Mouse (Mus musculus) heart, adult 2 months (tissue): ENCODE results near the gene Ccdc3. TPM values are rescaled to one million over a fixed set of nuclear protein-coding genes. Genes with fewer than 3 reads are reported as not detected.
A peak's percentile ranks its signal among the peaks of the same experiment; 100 is the strongest.

Experiments
- DNase-seq, 2 experiments: peaks; one replicate each; pipeline ENCODE4 v3.0.0; 2021
- H3K27ac ChIP-seq: fragments of 200-600 bp; 2 replicates; pipeline ENCODE4 v1.8.1; 2022
- H3K27me3 ChIP-seq: fragments of 200-500 bp; 2 replicates; pipeline ENCODE4 v1.6.1; 2012; ENCODE audit warnings: mild to moderate bottlenecking, low read length, inconsistent platforms, mixed read lengths; ENCODE audit not compliant: control insufficient read depth, insufficient read depth
- H3K36me3 ChIP-seq: fragments of 200-500 bp; 2 replicates; pipeline ENCODE4 v1.6.1; 2012; ENCODE audit warnings: low read length, inconsistent platforms; ENCODE audit not compliant: control insufficient read depth, insufficient read depth
- H3K4me1 ChIP-seq: fragments of 200-500 bp; 2 replicates; pipeline ENCODE4 v1.6.1; 2011; ENCODE audit warnings: low read length; ENCODE audit not compliant: control insufficient read depth, insufficient read depth
- H3K4me3 ChIP-seq: fragments of 200-600 bp; 2 replicates; pipeline ENCODE4 v1.8.1; 2022
- H3K79me2 ChIP-seq: fragments of 200-500 bp; replicated peaks from 2 replicates; pipeline ENCODE4 v1.6.1; 2012; ENCODE audit warnings: mild to moderate bottlenecking, inconsistent platforms, low read length, moderate library complexity, mixed read lengths; ENCODE audit not compliant: control insufficient read depth, insufficient read depth
- H3K9ac ChIP-seq: fragments of 200-500 bp; 2 replicates; pipeline ENCODE4 v1.6.1; 2012; ENCODE audit warnings: low read depth, mild to moderate bottlenecking, control low read depth, inconsistent platforms, low read length, mixed read lengths
- CTCF ChIP-seq: fragments of 200-600 bp; IDR thresholded peaks from 2 replicates; pipeline ENCODE4 v1.8.1; 2022; ENCODE audit warnings: antibody characterized with exemption, mild to moderate bottlenecking, moderate library complexity
- EP300 ChIP-seq: fragments of 200-500 bp; IDR thresholded peaks from 2 replicates; pipeline ENCODE4 v1.6.1; 2011; ENCODE audit warnings: low read depth, low read length, control low read depth; ENCODE audit not compliant: insufficient read depth
- POLR2A ChIP-seq: fragments of 200-500 bp; IDR thresholded peaks from 2 replicates; pipeline ENCODE4 v1.6.1; 2011; ENCODE audit warnings: mild to moderate bottlenecking, low read depth, low read length, control low read depth; ENCODE audit not compliant: insufficient read depth
- WGBS: fragments of 180-500 bp; shearing (Covaris S2); methylation state at CpG from one replicate; pipeline ENCODE4 v1.1.7; 2018; 5-methylcytosine and 5-hydroxymethylcytosine counted together
- intact Hi-C: fragments of 180-260 bp; cut with DNase I; formaldehyde crosslinking; loops from one replicate; pipeline ENCODE4 v1.15.1; 2025
- polyA plus RNA-seq: library from polyadenylated mRNA; depleted of rRNA; stranded (reverse); fragments of >200 nt; gene quantifications from 2 replicates; pipeline ENCODE4 v1.2.3, GENCODE M21; 2012
- total RNA-seq, 2 experiments: library from RNA; stranded (reverse); gene quantifications; 2 replicates each; pipeline ENCODE4 v1.2.3; 2021

Gene Ccdc3
- total and polyA plus RNA-seq, 3 experiments, result 3.9 to 5.0 (median 4.0) TPM

GRCm38 (mm10) chr2:5147907-5148306 lies 10.3 kb downstream of the Ccdc3 start:
- Histone ChIP-seq H3K36me3 (no peaks in the 10 kb centered on the region), H3K9ac (no peak overlapping the region), H3K27ac (no peak overlapping the region), H3K4me3 (no peak overlapping the region), H3K4me1 (no peaks in the 10 kb centered on the region), H3K27me3 (0 out of 2 replicates have a peak, but pooled peaks cover 1% of the 10 kb centered on the region), H3K79me2 (no peaks in the 10 kb centered on the region)
- 48% methylated on average over 2 of the region's 2 CpGs for WGBS
- DNase-seq, result no peak
- intact Hi-C loops, result no loop called here
- TF ChIP-seq POLR2A (no peak), EP300 (no peak), CTCF (no peak)

- Histone ChIP-seq H3K27me3 (0 out of 2 replicates have a peak, but pooled peaks cover 1% of the 10 kb centered on the region), H3K36me3 (no peaks in the 10 kb centered on the region), H3K4me1 (peaks cover 2% of the 10 kb centered on the region; the same call in 1 of the 2 replicates), H3K9ac (no peak overlapping the region), H3K4me3 (no peak overlapping the region), H3K27ac (no peak overlapping the region), H3K79me2 (no peaks in the 10 kb centered on the region)
- no peak for DNase-seq
- no peak for TF ChIP-seq CTCF
- TF ChIP-seq POLR2A, result no peak
- TF ChIP-seq EP300, result no peak
- WGBS, result 95% methylated on average over 5 of the region's 5 CpGs
- intact Hi-C loops, result no loop called here
Measured at GRCm38 (mm10) chr2:5154711-5155110, 17.1 kb downstream of the Ccdc3 start.

- Histone ChIP-seq H3K27ac (no peak overlapping the region), H3K36me3 (no peaks in the 10 kb centered on the region), H3K27me3 (no peaks in the 10 kb centered on the region), H3K4me1 (peaks cover 2% of the 10 kb centered on the region; the same call in 1 of the 2 replicates), H3K4me3 (no peak overlapping the region), H3K79me2 (no peaks in the 10 kb centered on the region), H3K9ac (no peak overlapping the region)
- no peak for DNase-seq
- intact Hi-C loops, result no loop called here
- no peak for TF ChIP-seq POLR2A
- TF ChIP-seq EP300, result no peak
- no peak for TF ChIP-seq CTCF
- WGBS, result 87% methylated on average over 11 of the region's 11 CpGs
Measured at GRCm38 (mm10) chr2:5160236-5160848, 22.8 kb downstream of the Ccdc3 start.

- TF ChIP-seq EP300 (no peak), CTCF (peak; percentile 31), POLR2A (no peak)
- no peak for DNase-seq
- no peaks in the 10 kb centered on the region for H3K36me3 ChIP-seq
- H3K4me1 ChIP-seq, result peaks cover 3% of the 10 kb centered on the region; the same call in 1 of the 2 replicates
- no peaks in the 10 kb centered on the region for H3K27me3 ChIP-seq
- no peak overlapping the region for H3K9ac ChIP-seq
- H3K79me2 ChIP-seq, result no peaks in the 10 kb centered on the region
- intact Hi-C loops, result no loop called here
- no peak overlapping the region for H3K27ac ChIP-seq
- H3K4me3 ChIP-seq, result no peak overlapping the region
- WGBS, result 72% methylated on average over 11 of the region's 11 CpGs
Measured at GRCm38 (mm10) chr2:5161002-5161745, 23.6 kb downstream of the Ccdc3 start.

- no peak for TF ChIP-seq EP300
- TF ChIP-seq POLR2A, result no peak
- intact Hi-C loops, result no loop called here
- Histone ChIP-seq H3K27me3 (no peaks in the 10 kb centered on the region), H3K27ac (no peak overlapping the region), H3K79me2 (no peaks in the 10 kb centered on the region), H3K4me3 (no peak overlapping the region), H3K9ac (no peak overlapping the region), H3K4me1 (0 out of 2 replicates have a peak, but pooled peaks cover 1% of the 10 kb centered on the region), H3K36me3 (no peaks in the 10 kb centered on the region)
- DNase-seq, result no peak
- 70% methylated on average over 3 of the region's 3 CpGs for WGBS
Measured at GRCm38 (mm10) chr2:5161908-5162674, 24.5 kb downstream of the Ccdc3 start.

GRCm38 (mm10) chr2:5162756-5163155 lies 25.2 kb downstream of the Ccdc3 start:
- Histone ChIP-seq H3K4me1 (0 out of 2 replicates have a peak, but pooled peaks cover 1% of the 10 kb centered on the region), H3K27me3 (no peaks in the 10 kb centered on the region), H3K36me3 (no peaks in the 10 kb centered on the region), H3K27ac (no peak overlapping the region), H3K79me2 (no peaks in the 10 kb centered on the region), H3K4me3 (no peak overlapping the region), H3K9ac (no peak overlapping the region)
- TF ChIP-seq POLR2A, result no peak
- TF ChIP-seq CTCF, result no peak
- WGBS, result 29% methylated on average over 5 of the region's 5 CpGs
- intact Hi-C loops, result no loop called here
- no peak for DNase-seq
